Mouse (Mus musculus): ENCODE measurements around the gene Bcar1.

DNA sequence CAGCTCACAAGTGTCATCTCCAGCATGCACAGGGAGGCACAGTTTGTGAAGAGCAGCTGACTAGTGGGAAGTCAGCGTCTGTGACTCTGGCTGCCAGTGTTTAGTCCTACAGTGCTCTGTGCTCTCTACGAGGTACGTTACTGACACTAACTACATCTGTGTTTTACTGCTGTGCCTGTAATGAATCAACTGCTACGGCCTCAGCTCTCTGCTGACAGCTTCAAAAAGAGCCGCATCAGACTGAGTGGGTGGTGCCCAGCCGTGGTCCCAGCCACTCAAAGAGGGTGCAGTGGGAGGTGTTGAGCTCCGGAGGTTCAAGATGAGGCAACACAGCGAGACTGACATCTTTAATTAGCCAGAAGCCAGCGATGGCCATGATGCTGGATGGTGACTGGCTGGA is 31.5 kb downstream of the Bcar1 start:
- TF ChIP-seq EP300 (IDR thresholded peaks at IDR 0.05; ENCODE audit: low read depth), result no peak
- TF ChIP-seq CTCF (IDR thresholded peaks at IDR 0.05; ENCODE audit: low read depth), result no peak
